Mouse (Mus musculus) kidney, postnatal 0 days (tissue): ENCODE data around the gene Anks1b. TPM values are rescaled to one million over a fixed set of nuclear protein-coding genes. Genes with fewer than 3 reads are reported as not detected.
A peak's percentile ranks its signal among the peaks of the same experiment; 100 is the strongest.

ENCODE experiments used
- ATAC-seq: fragments of 200-750 bp; cut with Nextera tagmentation; replicated peaks from 2 replicates; pipeline ENCODE4 v1.8.0; 2017; ENCODE audit warnings: low read depth, moderate number of reproducible peaks, moderate TSS enrichment, moderate library complexity; ENCODE audit not compliant: low FRiP score
- DNase-seq: peaks from one replicate; pipeline ENCODE4 v3.0.0-alpha.2; 2016; ENCODE audit warnings: low spot score
- H3K27ac ChIP-seq: fragments of 300-500 bp; sonication (generic); 2 replicates; pipeline ENCODE4 v1.5.1; 2014; ENCODE audit warnings: mild to moderate bottlenecking
- H3K27me3 ChIP-seq: fragments of 300-500 bp; sonication (generic); 2 replicates; pipeline ENCODE4 v1.6.1; 2014; ENCODE audit warnings: low read length, mixed read lengths; ENCODE audit not compliant: insufficient read depth
- H3K36me3 ChIP-seq: fragments of 300-500 bp; sonication (generic); 2 replicates; pipeline ENCODE4 v1.6.1; 2014; ENCODE audit warnings: low read length, mixed read lengths; ENCODE audit not compliant: insufficient read depth
- H3K4me1 ChIP-seq: fragments of 300-500 bp; sonication (generic); replicated peaks from 2 replicates; pipeline ENCODE4 v1.6.1; 2014; ENCODE audit warnings: antibody characterized with exemption, low read length, mixed read lengths; ENCODE audit not compliant: insufficient read depth
- H3K4me2 ChIP-seq: fragments of 300-500 bp; sonication (generic); 2 replicates; pipeline ENCODE4 v1.6.1; 2014; ENCODE audit warnings: mild to moderate bottlenecking, low read length, moderate library complexity, mixed read lengths
- H3K4me3 ChIP-seq: fragments of 300-500 bp; sonication (generic); replicated peaks from 2 replicates; pipeline ENCODE4 v1.5.1; 2014; ENCODE audit warnings: low read depth, low read length
- H3K9ac ChIP-seq: fragments of 300-500 bp; sonication (generic); 2 replicates; pipeline ENCODE4 v1.6.1; 2014; ENCODE audit warnings: low read depth, low read length
- H3K9me3 ChIP-seq: fragments of 300-500 bp; sonication (generic); replicated peaks from 2 replicates; pipeline ENCODE4 v1.6.1; 2016; ENCODE audit warnings: low read length, inconsistent platforms, mixed read lengths
- CTCF ChIP-seq: IDR thresholded peaks from 2 replicates; pipeline ENCODE4 v1.5.1; 2016; ENCODE audit warnings: antibody characterized with exemption, low read depth, mild to moderate bottlenecking, moderate library complexity
- WGBS: fragments of 180-500 bp; shearing (Covaris S2); extraction: QIAGEN DNeasy Blood & Tissue Kit; methylation state at CpG from one replicate; pipeline ENCODE4 v1.1.7; 2014; 5-methylcytosine and 5-hydroxymethylcytosine counted together
- polyA plus RNA-seq: library from polyadenylated mRNA; unstranded; fragments of >200 nt; fragmentation: Nextera tagmentation; extraction: Ambion mirVana; gene quantifications from 2 replicates; pipeline ENCODE4 v1.2.1, GENCODE M21; 2015

Anks1b gene
- polyA plus RNA-seq, 1 experiment from 2014 or later: 3.1 TPM

DNA sequence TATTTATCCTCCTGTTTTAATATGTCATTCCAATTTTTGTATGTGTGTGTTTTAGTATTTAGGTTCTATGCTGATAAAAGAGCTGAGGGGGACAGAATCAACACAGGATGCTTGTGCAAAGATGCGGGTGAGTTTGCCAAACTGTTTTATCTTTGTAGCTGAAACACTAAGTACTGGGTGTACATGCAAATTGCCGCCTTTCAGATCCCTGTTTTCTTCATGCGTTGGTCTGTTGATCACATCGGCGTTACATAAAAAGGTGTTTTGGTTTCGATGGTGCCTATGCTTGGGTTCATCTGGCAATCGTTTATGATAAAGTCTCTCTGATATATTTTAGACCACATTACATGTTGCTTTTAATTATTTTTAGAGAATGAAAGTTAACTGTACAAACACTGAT, 1050.2 kb downstream of the Anks1b start:
- Histone ChIP-seq H3K9me3 (no peaks in the 10 kb centered on the region), H3K36me3 (no peaks in the 10 kb centered on the region), H3K9ac (no peak overlapping the region), H3K4me3 (no peak overlapping the region), H3K27me3 (no peaks in the 10 kb centered on the region), H3K4me1 (no peaks in the 10 kb centered on the region), H3K27ac (no peak overlapping the region), H3K4me2 (no peak overlapping the region)
- no peak for DNase-seq
- no peak for TF ChIP-seq CTCF
- ATAC-seq: no peak
- WGBS: 89% methylated on average over 7 of the region's 7 CpGs

DNA sequence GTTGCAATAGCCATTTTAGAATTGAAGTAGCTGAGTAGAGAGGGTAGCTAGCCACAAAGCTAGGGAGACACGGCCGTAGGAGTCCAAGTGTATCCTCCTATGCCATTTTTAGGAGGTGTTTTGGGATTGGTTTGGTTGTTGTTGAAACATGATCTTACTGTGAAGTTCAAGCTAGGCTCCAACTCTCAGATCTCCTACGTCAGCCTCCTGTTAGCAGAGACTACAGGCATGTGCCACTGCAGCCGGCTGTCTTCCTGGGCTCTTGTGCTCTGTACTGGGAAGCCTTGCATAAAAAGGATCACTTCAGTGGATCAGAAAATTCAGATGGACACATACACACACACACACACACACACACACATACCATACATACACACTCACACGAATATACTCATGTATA, 1059.8 kb downstream of the Anks1b start:
- ATAC-seq (no peak), DNase-seq (peak; percentile 6)
- H3K9ac ChIP-seq: no peak overlapping the region
- no peaks in the 10 kb centered on the region for H3K36me3 ChIP-seq
- H3K4me1 ChIP-seq: no peaks in the 10 kb centered on the region
- 39% methylated on average over 5 of the region's 5 CpGs for WGBS
- H3K4me3 ChIP-seq: no peak overlapping the region
- TF ChIP-seq CTCF: no peak
- no peak overlapping the region for H3K27ac ChIP-seq
- H3K27me3 ChIP-seq: no peaks in the 10 kb centered on the region
- no peak overlapping the region for H3K4me2 ChIP-seq
- no peaks in the 10 kb centered on the region for H3K9me3 ChIP-seq

DNA sequence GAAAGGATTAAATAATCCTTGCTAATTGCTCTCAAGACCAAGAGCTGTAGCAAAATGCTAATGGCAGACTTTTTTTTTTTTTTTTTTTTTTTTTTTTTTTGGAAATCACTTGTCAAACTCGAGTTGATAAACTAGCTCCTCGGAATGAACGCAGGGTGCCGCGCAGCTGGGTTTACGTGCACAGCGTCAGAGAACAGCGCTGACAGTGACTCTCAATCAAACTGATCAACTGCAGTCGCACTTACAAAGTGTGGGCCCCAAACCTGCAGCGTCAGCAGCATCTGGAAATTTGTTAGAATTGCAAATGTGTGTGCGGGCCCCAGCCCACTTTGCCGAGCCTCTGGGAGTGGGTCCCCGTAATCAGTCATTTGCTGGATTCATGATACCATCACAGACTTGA, 1061.4 kb downstream of the Anks1b start:
- H3K9ac ChIP-seq: no peak overlapping the region
- H3K27ac ChIP-seq: no peak overlapping the region
- no peaks in the 10 kb centered on the region for H3K36me3 ChIP-seq
- H3K9me3 ChIP-seq: no peaks in the 10 kb centered on the region
- no peak overlapping the region for H3K4me3 ChIP-seq
- H3K27me3 ChIP-seq: no peaks in the 10 kb centered on the region
- WGBS: 67% methylated on average over 13 of the region's 13 CpGs
- no peaks in the 10 kb centered on the region for H3K4me1 ChIP-seq
- TF ChIP-seq CTCF: no peak
- H3K4me2 ChIP-seq: no peak overlapping the region
- no peak for DNase-seq
- no peak for ATAC-seq

DNA sequence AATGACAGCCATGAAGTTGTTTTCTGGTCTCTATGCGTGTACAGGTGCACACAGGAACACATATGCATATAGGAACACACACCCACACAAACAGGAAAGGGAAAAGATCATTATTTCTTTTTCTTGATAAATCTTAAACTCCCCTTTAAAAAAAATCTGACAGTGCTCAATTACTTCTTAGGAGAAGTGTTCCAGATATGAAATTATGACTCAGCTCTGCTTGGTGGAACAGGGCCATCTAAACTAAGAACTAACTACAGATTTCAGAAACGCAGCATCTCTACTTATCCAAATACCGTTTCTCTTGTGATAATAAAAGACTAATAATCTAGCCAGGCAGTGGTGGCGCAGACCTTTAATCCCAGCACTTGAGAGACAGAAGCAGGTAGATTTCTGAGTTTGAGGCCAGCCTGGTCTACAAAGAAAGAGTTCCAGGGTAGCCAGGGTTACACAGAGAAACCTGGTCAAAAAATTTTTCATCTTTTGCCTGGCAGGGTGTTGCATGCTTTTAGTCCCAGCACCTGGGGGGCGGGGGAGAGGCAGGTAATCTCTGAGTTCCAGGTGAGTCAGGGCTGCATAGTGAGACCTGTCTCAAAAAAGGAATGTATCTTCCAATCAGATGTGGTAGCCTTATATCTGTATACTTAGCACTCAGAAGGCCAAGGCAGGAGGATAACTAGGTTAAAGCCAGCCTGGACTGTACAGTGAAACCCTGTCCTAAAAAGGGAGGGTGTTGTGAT, 1064.6 kb downstream of the Anks1b start:
- 87% methylated on average over 5 of the region's 5 CpGs for WGBS
- ATAC-seq: no peak
- no peaks in the 10 kb centered on the region for H3K4me1 ChIP-seq
- no peaks in the 10 kb centered on the region for H3K9me3 ChIP-seq
- DNase-seq: no peak
- no peak overlapping the region for H3K27ac ChIP-seq
- TF ChIP-seq CTCF: no peak
- no peaks in the 10 kb centered on the region for H3K36me3 ChIP-seq
- H3K4me3 ChIP-seq: no peak overlapping the region
- no peak overlapping the region for H3K4me2 ChIP-seq
- H3K9ac ChIP-seq: no peak overlapping the region
- no peaks in the 10 kb centered on the region for H3K27me3 ChIP-seq

DNA sequence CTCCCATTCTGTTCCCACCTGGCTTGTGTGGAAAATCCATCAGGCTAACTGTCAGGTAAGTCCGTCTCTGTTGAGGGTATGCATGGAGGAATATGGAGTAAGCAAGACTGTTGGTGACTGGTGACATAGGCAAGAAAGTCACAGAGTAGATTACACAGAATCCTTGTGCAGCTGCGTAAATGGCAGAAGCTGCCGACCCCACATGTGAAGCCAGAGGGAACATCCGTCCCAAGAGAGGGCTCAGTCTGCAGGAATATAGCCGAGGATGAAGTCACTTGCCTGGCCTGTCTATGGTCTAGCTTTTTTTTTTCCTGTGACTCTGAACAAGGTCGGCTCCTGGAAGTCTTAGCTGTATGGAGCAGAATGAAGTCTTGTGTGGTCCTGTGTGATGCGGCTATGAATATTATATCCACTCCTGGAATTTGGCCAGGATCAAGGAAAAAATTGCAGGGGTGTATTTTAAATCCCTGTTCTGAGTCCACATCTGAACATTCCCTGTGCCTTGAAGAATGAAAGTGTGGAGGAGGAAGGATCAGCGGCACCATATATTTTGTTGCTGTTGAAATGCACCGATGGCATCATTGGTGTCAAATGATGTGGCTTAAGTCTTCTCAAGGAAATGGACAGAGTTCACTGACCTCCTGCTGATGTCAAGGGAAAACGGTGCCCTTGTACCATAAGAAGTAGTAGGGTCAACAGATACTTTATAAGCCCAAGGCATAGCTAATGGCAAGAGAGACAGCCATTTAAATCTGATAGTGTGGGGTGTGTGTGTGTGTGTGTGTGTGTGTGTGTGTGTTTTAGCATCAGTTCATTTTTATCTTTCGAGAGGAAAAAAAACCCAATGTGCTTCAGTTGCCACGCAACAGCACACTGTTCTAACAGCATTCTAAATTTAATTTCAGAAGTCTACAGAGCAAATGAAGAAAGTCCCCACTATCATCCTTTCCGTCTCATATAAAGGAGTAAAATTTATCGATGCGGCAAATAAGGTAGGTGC, 1067.5 kb downstream of the Anks1b start:
- H3K27ac ChIP-seq: no peak overlapping the region
- no peaks in the 10 kb centered on the region for H3K9me3 ChIP-seq
- no peak for TF ChIP-seq CTCF
- no peak overlapping the region for H3K9ac ChIP-seq
- WGBS: 65% methylated on average over 15 of the region's 15 CpGs
- H3K4me1 ChIP-seq: no peaks in the 10 kb centered on the region
- no peak overlapping the region for H3K4me2 ChIP-seq
- H3K4me3 ChIP-seq: no peak overlapping the region
- H3K36me3 ChIP-seq: no peaks in the 10 kb centered on the region
- DNase-seq (no peak), ATAC-seq (no peak)
- H3K27me3 ChIP-seq: no peaks in the 10 kb centered on the region

DNA sequence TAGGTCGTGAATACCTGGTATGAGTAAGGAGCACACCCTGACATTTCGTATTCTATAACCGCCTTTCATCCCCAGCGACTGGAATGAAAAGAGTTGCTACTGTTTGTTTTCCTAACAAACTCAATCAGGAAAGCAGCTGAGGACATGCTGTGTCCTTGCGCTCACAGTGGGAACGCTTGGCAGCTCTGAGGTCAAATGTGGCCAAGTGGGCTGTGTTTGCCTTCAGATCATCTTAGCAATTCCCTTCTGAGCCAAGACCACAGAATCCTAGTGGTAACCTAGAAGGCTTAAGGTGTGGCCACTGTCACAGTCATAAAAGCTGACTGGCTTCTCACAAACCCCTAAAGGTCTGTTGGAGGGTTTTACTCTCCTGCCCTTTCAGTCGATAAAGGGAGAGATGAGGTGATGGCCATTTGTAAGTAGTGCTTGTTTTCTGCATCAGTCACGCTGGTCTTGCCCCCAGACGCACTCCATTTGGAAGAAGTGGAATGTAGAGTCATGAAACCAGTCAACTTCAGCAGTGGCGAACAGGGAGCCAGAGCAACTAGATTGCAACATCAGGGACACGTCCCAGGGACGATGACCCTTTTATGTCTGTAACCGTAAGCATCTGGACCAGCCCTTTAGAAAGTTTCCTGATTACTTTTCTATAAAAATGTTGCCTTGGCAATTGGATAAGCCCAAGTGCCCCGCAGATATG, 1068.8 kb downstream of the Anks1b start:
- no peaks in the 10 kb centered on the region for H3K36me3 ChIP-seq
- no peaks in the 10 kb centered on the region for H3K9me3 ChIP-seq
- H3K27ac ChIP-seq: no peak overlapping the region
- H3K4me1 ChIP-seq: no peaks in the 10 kb centered on the region
- no peak overlapping the region for H3K4me2 ChIP-seq
- H3K27me3 ChIP-seq: no peaks in the 10 kb centered on the region
- TF ChIP-seq CTCF: no peak
- no peak overlapping the region for H3K4me3 ChIP-seq
- WGBS: 76% methylated on average over 14 of the region's 14 CpGs
- H3K9ac ChIP-seq: no peak overlapping the region
- DNase-seq (no peak), ATAC-seq (no peak)
